Mouse (Mus musculus): ENCODE measurements around the gene Abat. TPM values are rescaled to one million over a fixed set of nuclear protein-coding genes. Genes with fewer than 3 reads are reported as not detected.

Abat gene
- total RNA-seq, 2 experiments from 2014 or later, result 41.8 TPM

DNA sequence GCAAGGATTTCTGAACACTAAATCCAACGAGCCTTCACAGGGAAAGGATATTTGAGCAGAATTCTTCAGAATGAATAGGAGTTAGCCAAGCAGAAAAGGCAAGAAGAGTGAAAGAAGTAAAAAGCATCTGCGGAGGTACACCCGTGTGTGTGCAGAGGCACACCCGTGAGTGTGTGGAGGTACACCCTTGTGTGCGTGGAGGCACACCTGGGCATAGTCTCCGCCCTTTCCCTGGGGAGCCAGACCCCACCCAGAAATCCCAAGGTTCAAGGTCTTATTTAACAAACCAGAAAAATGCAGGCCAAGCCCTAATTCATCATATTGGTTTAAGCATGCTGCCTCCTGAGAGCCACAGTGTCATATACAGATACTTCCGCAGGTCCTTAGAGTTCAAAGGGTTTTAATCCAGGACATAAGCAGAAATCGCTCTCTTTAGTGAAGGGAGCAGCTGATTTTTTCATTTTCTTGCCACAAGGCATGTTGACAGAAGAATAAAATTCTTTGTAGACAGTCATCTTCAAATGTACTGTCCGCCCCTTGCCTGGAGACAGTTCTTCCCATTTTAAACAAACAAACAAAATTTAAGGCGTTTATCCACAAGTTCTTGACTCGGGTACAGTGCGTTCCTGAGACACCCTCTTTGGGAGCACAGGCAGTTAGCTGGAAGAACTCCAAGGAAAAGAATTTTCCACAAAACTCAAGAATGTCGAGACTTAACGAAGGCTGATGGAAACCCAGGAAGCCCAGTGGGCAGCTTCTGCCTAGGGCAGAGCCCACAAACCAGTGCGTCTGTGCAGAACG lies 107.3 kb downstream of the Abat start:
- no peak for DNase-seq (ENCODE audit: low spot score in 2 of 2)

DNA sequence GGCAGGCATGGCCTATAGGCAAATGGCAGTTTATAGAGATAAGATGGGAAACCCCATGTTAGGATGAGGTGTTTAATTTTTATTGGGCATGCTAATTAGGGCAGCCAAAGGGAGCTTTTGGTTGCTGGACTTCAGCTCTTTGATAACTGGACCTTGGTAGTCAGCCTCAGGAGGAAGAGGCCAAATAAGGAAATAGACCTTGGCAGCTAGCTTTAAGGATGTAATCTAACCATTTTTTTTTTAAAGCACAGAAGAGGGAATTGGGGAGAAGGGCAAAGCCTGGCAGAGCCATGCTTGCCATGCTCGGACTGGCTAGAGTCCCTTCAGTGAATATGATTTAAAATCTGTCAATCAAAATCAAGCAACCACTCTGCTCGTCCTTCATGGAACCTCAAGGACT lies 117.2 kb downstream of the Abat start:
- DNase-seq (ENCODE audit: low spot score in 2 of 2), result no peak

DNA sequence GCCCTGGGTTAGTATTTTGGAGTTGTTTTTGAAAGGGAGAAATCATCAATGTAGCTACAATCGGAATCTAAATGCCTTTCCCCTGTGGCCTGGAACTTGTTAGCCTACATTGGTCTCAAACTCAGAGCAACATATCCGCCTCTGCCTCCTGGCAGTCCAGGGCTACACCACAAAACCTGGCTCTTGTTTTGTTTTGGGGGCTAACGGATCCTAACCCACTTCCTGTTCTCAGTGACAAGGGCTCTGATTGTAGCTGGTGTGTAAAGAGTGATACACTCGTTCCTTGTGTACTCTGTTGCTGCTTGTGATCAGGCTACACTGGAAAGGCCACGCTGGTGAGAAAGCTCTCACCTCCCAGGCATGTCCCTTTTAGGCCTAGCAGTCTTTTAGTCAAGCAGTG lies 118.2 kb downstream of the Abat start:
- DNase-seq (ENCODE audit: low spot score in 2 of 2), result no peak

DNA sequence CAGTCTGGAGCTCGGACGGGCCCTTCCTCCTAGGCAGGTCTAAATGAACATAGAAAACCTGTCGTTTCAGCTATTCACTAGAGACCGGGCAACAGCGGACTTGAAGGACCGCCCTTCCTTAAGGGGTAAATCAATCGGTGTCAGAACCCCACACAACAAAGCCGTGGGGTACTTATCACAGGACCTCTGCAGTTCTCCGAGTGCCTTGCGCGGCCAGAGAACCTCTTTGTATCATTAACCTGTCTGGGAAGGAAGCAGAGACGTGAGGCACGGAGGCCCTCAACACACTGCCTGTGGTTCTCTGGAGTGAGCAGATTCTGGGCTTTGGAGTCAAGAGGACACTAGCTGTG lies 123.6 kb downstream of the Abat start:
- no peak for DNase-seq (ENCODE audit: low spot score in 2 of 2)

DNA sequence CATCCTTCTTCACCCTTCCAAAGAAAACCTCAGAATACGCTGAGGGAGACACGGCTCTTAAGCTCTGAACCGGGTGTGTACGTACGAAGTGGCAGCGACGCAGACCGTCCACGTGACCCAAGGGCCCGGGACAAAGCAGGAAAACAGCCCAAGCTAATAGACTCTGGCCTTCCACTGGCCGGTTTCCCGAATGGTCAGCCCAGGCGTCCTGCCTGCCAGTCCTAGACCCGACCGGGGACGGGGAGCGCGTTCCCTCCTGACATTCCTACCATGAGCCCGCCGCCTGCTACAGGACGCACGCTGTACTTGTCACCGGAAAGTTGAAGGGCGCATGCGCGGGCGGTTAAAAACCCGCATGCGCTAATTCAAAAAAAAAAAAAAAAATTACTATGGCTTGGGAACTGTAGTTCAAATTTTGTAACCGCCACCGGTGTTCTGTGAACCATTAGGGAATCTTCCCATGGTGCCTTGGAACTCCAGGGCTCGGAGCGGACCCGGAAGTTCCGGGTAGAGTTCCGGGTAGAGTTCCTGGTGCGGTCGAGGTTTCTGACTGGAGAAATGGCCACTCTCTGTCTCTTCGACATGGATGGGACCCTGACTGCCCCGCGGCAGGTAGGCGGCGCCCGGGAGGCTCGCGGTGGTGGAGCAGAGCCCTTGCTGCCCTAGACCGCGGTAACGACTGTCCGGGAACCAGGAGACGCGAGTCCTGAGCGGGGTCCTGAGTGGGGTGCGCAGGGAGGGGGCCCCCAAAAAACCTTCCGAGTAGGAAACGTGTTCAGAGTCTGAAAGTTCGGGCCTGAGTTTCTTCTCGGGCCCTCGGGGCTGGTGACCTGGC lies 124.2 kb downstream of the Abat start, which contains the start of the genes Pmm2 and Tmem186:
Gene Pmm2 (plus strand): TSS at position 458 of the 835 bp plus-strand sequence.
Gene Tmem186 (minus strand): TSS at position 496 of the 835 bp plus-strand sequence.
- peak; percentile 41 to 62 for DNase-seq (ENCODE audit: low spot score in 2 of 2)

DNA sequence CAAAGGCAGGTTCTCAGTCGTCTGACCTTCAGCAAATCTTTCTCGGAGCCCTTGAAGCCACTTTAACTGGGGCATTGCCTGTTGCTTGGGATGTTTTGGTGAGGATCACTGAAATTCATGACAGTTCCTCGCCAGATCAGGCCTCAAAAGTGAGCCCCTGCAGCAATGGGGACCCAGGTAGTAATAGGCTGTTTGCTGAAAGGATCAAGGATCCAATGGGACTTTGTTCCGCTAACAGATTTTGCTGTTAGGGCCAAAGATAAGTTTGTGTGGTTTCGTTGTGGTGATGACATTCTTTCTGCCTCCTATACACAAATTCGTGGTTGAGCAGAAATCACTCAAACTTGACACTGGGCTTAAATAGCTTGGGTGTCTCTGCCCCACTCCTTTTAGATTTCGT lies 124.9 kb downstream of the Abat start:
- DNase-seq (ENCODE audit: low spot score in 2 of 2), result no peak

DNA sequence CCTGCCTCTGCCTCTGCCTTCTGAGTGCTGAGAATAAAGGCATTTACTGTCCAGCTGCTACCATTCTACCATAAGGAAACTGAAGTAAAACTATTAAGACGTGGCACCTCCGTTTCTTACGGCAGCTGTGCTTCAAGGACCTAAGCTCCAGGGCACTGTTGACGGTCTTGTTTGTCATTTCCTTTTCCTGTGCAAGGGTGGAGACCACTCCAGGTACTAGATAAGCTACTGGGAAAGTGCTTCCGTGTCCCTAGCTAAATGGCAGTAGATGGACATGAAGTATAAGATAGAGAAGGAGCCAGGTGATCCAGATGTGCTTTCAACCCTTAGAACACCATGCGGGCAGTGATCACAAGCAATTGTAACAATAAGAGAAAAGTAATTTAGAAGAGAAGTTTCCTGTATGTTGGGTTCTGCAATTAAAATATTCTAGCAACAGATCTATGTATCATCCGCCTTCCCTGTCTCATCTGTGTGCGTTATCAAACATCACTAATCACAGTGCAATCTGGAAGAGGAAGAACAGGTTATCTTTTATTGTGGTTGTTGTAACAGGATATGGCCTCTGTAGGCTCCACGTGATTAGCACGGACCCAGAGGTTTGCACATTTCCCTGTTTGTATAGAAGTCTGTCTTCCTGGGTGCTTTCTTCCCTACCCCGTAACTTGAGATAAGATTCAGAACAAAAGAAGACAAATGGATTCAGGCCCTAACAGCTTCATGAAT lies 126.4 kb downstream of the Abat start:
- no peak for DNase-seq (ENCODE audit: low spot score in 2 of 2)

DNA sequence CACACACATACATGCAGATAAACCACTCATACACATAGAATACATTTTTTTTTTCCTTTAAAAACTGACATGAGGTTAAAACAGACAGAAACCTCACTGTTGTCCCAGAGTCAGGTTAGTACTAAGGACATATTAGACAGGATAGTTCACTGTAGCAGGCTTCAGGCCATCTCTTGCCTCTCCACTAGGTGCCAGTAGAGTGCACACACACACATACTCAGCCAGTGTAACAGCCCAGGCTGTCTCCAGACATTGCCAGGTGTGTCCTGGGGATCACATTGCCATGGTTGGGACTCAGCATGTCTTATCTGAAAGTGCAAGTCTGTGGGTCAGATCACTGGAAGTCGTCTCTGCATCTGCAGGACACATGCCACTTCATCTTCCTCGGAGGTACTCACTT lies 130.6 kb downstream of the Abat start:
- DNase-seq (ENCODE audit: low spot score in 2 of 2), result no peak

DNA sequence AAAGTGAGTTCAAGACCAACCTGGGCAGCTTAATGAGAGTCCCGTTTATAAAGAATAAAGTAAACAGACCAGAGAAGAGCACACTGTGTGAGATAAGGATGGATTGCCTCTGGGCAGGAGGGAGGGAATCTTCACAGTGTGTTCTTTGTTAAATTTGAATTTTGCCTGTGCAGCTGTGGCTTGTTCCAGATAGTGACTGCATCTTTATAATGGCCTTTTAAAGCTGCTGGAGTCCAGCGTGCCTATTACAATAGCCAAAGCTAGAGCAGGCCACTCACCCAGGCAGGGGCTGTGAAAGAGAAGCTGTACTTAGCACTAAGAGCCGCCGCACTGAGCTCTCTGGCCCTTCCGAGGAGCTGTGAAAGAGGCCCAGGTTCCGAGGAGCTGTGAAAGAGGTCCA lies 132.3 kb downstream of the Abat start:
- no peak for DNase-seq (ENCODE audit: low spot score in 2 of 2)

DNA sequence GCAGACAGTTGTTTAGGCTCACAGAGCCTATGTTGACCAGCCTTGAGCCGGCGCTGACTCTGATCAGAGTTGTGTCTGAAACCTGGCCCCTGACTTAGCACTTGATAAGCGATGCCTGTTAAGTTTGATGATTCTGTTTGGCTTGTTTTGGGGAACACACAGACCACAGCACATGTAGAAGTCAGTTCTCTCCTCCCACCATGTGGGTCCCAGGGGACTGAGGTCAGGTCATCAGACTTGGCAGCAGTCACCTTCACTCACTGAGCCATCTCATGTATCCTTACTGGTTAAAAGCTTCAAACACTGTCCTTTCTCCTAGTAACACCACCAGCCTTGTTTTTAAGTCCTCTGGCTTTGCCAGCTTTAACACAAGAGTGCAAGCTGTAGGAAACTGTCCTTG lies 136.8 kb downstream of the Abat start:
- DNase-seq (ENCODE audit: low spot score in 2 of 2), result no peak

DNA sequence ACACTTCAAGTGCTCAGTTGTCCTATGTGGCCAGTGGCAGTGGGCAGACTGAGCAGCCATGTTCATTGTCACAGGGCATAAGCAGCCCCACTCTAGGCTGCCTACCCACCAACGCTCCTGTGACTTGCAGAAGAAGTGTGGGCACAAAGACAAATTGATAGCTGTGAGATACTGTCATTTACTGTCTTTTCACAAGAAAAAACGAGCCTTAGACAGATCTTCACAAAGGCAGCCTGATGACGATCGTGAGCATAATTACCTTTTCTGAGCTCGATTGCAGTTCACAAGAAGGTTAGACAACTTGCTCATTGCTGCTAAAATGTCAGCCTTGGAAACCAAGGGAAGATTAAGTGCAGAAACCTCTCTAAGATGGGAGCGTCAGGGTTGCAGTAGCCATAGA lies 141.9 kb downstream of the Abat start:
- no peak for DNase-seq (ENCODE audit: low spot score in 2 of 2)

DNA sequence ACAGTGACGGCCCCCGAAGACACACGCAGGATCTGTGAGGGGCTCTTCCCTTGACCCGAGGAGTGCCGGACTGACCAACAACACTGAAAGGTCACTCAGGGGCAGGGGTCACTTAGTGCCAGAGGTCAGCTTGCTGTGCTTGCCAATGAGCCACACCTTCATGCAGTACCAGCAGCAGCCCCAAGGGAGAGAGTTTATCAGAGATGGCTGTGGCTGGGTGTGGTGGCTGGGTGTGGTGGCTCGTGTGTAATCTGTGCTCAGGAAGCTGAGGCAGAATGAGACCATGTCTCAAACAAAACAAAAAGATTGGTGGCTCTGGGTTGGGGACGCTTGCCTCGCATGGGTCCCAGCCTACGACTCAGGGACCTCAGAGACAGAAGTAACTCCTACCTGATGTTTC lies 142.4 kb downstream of the Abat start:
- no peak for DNase-seq (ENCODE audit: low spot score in 2 of 2)

DNA sequence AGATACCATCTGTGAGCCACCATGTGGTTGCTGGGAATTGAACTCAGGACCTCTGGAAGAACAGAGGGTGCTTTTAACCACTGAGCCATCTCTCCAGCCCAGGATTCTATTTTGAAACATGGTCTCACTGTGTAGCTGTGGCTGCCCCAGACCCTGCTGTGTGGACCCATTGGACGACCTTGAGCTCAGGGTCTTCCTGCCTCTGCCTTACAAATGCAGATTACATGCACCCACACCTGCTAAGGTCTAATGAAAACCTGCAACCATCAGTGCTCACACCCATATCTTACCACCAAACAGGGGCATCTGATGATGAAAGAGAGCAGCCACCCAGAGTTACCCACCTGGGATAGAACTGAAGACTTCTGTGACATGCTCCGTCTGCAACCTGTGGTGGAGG lies 143.0 kb downstream of the Abat start:
- DNase-seq (ENCODE audit: low spot score in 2 of 2), result no peak

DNA sequence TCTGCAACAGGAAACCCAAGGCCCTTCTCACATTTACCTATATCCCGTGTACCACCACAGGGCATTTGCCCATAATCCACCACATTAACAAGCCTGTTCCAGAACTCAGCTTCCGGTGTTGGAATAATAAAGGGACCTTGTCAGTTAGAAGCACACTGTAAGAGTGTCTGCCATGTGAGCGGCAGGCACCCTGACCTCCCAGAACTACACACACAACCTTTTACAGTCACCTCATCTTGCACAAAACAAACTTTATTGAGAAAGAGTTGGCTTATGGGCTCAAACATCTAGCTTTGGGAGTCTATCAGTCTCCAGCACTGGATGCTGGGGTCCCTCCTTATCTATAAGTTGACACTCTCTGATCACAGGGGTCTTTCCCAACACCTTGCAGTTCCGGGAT lies 145.1 kb downstream of the Abat start:
- DNase-seq (ENCODE audit: low spot score in 2 of 2), result no peak

DNA sequence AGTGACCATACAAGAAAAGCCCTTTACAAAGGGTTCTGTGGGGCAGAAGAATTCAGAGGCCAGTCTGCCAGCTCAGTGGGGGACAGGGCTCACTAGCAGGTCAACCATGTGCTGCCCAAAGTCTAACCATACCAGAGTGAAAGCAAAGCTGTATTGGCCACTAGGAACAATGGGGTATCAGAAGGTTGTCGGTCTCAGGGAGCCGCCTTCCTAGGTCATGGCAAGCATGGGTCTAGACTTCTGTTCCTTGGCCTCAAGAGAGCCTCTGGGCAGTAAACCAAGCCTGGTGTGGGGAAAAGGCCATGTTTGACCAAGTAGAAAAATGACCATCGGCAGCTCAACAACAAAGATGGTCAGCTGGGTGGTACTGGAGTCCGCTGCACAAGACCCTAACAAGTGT lies 145.5 kb downstream of the Abat start:
- DNase-seq (ENCODE audit: low spot score in 2 of 2), result no peak

DNA sequence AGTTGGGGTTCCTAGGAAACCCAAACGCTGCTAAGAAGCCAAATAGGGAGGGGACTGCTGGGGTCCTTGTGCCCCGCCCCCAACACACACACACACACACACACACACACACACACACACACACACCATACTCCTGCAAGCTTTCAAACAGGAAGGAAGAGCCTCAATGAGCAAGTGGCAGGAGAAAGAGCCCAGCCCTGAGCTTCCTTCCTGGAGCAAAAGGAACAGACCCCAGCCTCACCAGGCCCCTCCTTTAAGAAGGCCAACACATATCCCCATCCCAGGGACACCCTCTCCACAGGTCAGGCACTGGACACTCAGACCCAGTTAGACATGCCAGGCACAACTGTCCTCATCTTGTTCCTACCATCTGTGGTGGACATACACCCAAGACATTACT lies 149.8 kb downstream of the Abat start:
- no peak for DNase-seq (ENCODE audit: low spot score in 2 of 2)

DNA sequence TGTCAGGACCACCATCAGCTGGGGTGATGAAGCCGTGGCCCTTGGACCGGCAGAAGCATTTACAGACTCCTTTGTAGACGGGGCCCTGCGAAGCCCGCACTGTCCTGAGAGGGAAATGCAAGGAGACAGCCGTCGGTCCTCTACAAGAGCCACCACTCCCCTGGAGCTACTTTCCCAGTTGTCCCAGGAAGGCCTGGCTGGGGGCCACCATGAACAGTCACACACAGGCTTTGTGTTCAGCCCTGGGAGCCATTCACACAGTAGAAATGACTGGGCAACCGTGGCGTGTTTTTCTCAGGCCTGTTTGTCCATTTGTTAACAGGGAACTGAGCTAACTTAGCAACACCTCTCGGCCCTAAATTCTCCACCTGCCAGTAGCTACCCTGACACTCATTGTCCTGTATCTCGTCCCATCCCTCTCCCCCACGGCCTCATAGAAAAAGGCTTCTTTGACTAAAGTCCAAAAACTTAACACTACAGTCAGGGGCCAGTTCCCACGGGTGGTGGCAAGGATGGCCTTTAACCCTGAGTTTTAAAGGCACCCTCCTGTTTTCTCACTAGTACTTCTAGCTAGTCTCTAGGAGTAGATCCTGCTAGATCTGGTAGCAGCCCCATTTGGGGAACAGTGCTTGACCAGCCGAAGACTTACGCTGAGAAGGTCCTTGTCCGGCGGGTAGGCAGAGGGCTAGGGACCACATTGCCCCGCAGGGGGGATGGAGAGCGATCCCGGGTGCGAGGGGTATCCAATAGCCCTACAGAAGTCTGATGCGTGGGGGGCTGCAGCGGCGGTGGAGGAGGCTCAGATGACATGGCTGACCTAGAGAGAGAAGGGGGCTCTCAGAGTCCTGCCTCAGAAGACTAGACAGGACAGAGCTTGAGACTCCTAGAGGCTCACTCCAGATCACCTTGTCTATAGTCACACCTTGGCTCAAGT lies 150.6 kb downstream of the Abat start:
- DNase-seq (ENCODE audit: low spot score in 2 of 2), result no peak

DNA sequence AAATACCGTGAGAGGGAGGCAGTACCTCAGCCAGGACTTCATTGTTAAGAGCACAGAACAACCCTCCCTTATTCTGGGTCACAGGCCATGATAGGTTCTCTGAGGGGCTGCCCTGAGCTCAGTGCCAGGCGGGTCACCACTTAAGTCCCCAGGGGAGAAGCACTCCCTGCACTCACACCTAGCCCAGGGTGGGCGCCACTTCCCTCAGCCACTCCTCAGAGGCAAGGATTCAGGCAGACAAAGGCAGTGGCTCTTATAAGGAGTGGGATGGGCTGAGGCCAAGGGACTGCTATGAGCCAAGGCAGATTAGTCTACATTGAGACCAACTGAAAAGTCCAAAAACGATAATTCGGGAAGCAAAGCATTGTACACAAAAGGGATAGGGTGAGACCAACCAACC lies 152.1 kb downstream of the Abat start:
- no peak for DNase-seq (ENCODE audit: low spot score in 2 of 2)

DNA sequence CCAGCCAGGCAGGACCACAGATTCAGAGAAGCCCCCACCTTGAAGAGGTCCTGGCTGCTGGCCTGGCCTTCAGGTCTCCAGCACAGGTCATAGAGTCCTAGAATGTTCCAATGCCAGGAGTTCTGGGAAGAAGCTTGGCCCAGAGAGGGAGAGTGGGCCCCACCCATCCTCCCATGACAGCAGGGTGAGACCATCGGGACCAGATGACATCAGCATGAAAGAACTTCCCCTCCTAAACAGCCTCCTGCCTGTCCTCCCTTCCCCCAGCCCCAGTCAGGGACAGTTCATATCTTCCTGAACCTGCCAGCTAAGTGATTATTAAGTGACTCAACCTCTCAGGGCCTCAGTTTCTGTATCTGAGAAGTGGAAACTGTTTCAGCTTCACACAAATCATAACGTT lies 153.2 kb downstream of the Abat start:
- DNase-seq (ENCODE audit: low spot score in 2 of 2), result no peak

DNA sequence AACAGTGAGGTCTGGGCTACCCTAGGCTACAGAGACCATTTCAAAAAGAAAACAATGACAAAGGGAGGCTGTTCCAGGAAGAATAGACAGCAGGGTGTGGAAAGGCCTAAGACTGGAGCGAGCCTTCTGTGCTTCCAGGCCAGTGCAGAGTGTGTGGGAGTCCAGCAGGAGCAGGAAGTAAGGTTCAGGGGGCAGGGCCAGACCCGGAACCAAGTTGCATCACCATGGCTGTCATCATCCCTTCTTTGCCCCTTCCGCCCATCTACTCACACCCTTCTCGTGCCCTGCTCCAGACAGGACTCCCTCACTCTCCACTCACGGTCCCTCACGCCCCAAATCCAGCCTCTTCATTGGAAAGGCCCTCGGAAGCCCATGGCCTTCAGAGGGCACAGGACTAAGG lies 154.0 kb downstream of the Abat start:
- DNase-seq (ENCODE audit: low spot score in 2 of 2), result no peak

DNA sequence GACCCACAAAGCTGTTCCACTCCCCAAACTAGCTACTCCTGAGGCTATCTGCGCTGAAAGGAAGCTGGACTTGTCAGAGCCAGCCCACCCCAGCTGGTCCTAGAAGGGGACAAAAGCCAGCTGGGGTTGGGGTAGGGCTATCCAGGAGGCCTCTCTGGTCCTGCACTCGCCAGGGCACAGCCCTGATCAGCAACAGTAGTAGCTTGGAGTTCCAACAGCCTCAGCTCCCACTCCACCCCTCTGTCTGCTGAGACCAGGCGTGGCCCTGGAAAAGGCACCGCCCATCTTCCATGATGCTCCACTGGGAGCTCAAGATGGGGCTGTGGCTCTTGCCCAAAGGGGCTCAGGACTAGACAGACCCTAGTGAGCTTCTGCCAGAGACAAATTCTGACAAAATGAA lies 154.6 kb downstream of the Abat start:
- DNase-seq (ENCODE audit: low spot score in 2 of 2), result no peak

Measured in adrenal gland, postnatal 4 days (tissue).